Mouse (Mus musculus) R1 (cell line): ENCODE data around the gene Nisch.
A peak's percentile ranks its signal among the peaks of the same experiment; 100 is the strongest.

ENCODE experiments used
- DNase-seq: peaks from one replicate; pipeline ENCODE4 v3.0.0-alpha.2; 2018; ENCODE audit warnings: low read depth, low spot score

Nisch gene

GRCm38 (mm10) chr14:31130236-31131220 is 86.2 kb downstream of the Nisch start, which contains the start of gene Nt5dc2:
Gene Nt5dc2 (plus strand): TSS chr14:31131053.
- DNase-seq, result peak; percentile 86

- DNase-seq, result no peak
Measured at GRCm38 (mm10) chr14:31129326-31130235, 87.2 kb downstream of the Nisch start.

GRCm38 (mm10) chr14:31128826-31129219 is 87.9 kb downstream of the Nisch start, which contains the start of gene Smim4:
Gene Smim4 (minus strand): TSS chr14:31128956.
- DNase-seq, result peak; percentile 99

- DNase-seq, result peak; percentile 63
Measured at GRCm38 (mm10) chr14:31128101-31128825, 88.5 kb downstream of the Nisch start.

- no peak for DNase-seq
Measured at GRCm38 (mm10) chr14:31126826-31127225, 89.9 kb downstream of the Nisch start.

GRCm38 (mm10) chr14:31125106-31126075 is 91.4 kb downstream of the Nisch start:
- DNase-seq, result peak; percentile 54
